Mouse (Mus musculus): Measurements from ENCODE around the gene Ost4. TPM values are rescaled to one million over a fixed set of nuclear protein-coding genes. Genes with fewer than 3 reads are reported as not detected.
A peak's percentile ranks its signal among the peaks of the same experiment; 100 is the strongest.
"Not testable (repeated sequence)": the region's sequence is repeated elsewhere in the genome, so short reads cannot be mapped to it uniquely, and the experiment has no call there.

Gene Ost4
- polyA plus RNA-seq, 1 experiment from 2014 or later, result 244 TPM

- Histone ChIP-seq H3K36me3 (ENCODE audit: control insufficient read depth, insufficient read depth, low read length) (peaks cover 18% of the 10 kb centered on the region), H3K4me2 (ENCODE audit: low read length) (peak overlapping the region; percentile 66), H3K9ac (ENCODE audit: low read depth, low read length) (peak overlapping the region; percentile 71), H3K27ac (ENCODE audit: low read depth, low read length) (peak overlapping the region; percentile 98), H3K9me3 (ENCODE audit: control insufficient read depth, low read length) (no peaks in the 10 kb centered on the region), H3K4me1 (ENCODE audit: control insufficient read depth, insufficient read depth, low read depth, low read length) (peaks cover 16% of the 10 kb centered on the region), H3K4me3 (ENCODE audit: low read length) (peak overlapping the region; percentile 55), H3K27me3 (replicated peaks; ENCODE audit: control insufficient read depth, insufficient read depth, low read length) (no peaks in the 10 kb centered on the region)
- peak; percentile 89 for ATAC-seq
- under 1% methylated on average over 28 of the region's 28 CpGs for WGBS
Measured at GRCm38 (mm10) chr5:30887858-30888336, 19.7 kb downstream of the Ost4 start.

GRCm38 (mm10) chr5:30887331-30887761 is 20.2 kb downstream of the Ost4 start:
- H3K27me3 ChIP-seq (replicated peaks; ENCODE audit: control insufficient read depth, insufficient read depth, low read length), result no peaks in the 10 kb centered on the region
- H3K4me1 ChIP-seq (ENCODE audit: control insufficient read depth, insufficient read depth, low read depth, low read length), result peaks cover 16% of the 10 kb centered on the region
- peaks cover 13% of the 10 kb centered on the region for H3K36me3 ChIP-seq (ENCODE audit: control insufficient read depth, insufficient read depth, low read length)
- H3K9ac ChIP-seq (ENCODE audit: low read depth, low read length), result peak overlapping the region; percentile 71
- WGBS, result under 1% methylated on average over 19 of the region's 19 CpGs
- H3K4me3 ChIP-seq (ENCODE audit: low read length), result peak overlapping the region; percentile 55
- peak overlapping the region; percentile 66 for H3K4me2 ChIP-seq (ENCODE audit: low read length)
- peak; percentile 46 for ATAC-seq
- H3K27ac ChIP-seq (ENCODE audit: low read depth, low read length), result peak overlapping the region; percentile 85
- no peaks in the 10 kb centered on the region for H3K9me3 ChIP-seq (ENCODE audit: control insufficient read depth, low read length)

- Histone ChIP-seq H3K27ac (ENCODE audit: low read depth, low read length) (peak overlapping the region; percentile 85), H3K4me1 (ENCODE audit: control insufficient read depth, insufficient read depth, low read depth, low read length) (peaks cover 16% of the 10 kb centered on the region), H3K9ac (ENCODE audit: low read depth, low read length) (peak overlapping the region; percentile 71), H3K27me3 (replicated peaks; ENCODE audit: control insufficient read depth, insufficient read depth, low read length) (no peaks in the 10 kb centered on the region), H3K9me3 (ENCODE audit: control insufficient read depth, low read length) (no peaks in the 10 kb centered on the region), H3K4me2 (ENCODE audit: low read length) (peak overlapping the region; percentile 66), H3K4me3 (ENCODE audit: low read length) (peak overlapping the region; percentile 55), H3K36me3 (ENCODE audit: control insufficient read depth, insufficient read depth, low read length) (peaks cover 7% of the 10 kb centered on the region; the same call in 1 of the 2 replicates)
- no peak for ATAC-seq
- 26% methylated on average over 5 of the region's 5 CpGs for WGBS
Measured at GRCm38 (mm10) chr5:30886731-30887130, 20.9 kb downstream of the Ost4 start.

GRCm38 (mm10) chr5:30886209-30886608 is 21.4 kb downstream of the Ost4 start:
- peaks cover 16% of the 10 kb centered on the region for H3K4me1 ChIP-seq (ENCODE audit: control insufficient read depth, insufficient read depth, low read depth, low read length)
- 49% methylated on average over 4 of the region's 4 CpGs for WGBS
- no peaks in the 10 kb centered on the region for H3K27me3 ChIP-seq (replicated peaks; ENCODE audit: control insufficient read depth, insufficient read depth, low read length)
- H3K9me3 ChIP-seq (ENCODE audit: control insufficient read depth, low read length), result no peaks in the 10 kb centered on the region
- peaks cover 3% of the 10 kb centered on the region; the same call in 1 of the 2 replicates for H3K36me3 ChIP-seq (ENCODE audit: control insufficient read depth, insufficient read depth, low read length)
- no peak overlapping the region for H3K4me3 ChIP-seq (ENCODE audit: low read length)
- peak overlapping the region; percentile 66 for H3K4me2 ChIP-seq (ENCODE audit: low read length)
- ATAC-seq, result no peak
- H3K9ac ChIP-seq (ENCODE audit: low read depth, low read length), result no peak overlapping the region
- H3K27ac ChIP-seq (ENCODE audit: low read depth, low read length), result no peak overlapping the region

DNA sequence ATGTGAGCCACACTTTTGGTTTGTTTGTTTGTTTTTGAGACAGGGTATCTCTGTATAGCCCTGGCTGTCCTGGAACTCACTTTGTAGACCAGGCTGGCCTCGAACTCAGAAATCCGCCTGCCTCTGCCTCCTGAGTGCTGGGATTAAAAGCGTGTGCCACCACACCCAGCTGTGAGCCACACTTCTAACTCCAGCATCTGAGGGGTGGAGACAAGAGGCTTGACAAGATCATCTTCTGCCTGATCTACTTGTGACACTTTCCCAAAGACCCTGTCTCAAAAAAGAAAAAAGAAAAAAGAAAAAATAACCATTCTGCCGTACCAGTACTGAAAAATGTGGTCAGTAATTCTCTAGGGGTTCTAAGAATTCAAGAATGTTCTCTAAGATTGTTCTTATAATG is 25.7 kb downstream of the Ost4 start:
- WGBS, result 82% methylated on average over 4 of the region's 4 CpGs
- H3K9ac ChIP-seq (ENCODE audit: low read depth, low read length); H3K4me3 ChIP-seq (ENCODE audit: low read length); H3K9me3 ChIP-seq (ENCODE audit: control insufficient read depth, low read length); H3K4me2 ChIP-seq (ENCODE audit: low read length); H3K27ac ChIP-seq (ENCODE audit: low read depth, low read length); H3K4me1 ChIP-seq (ENCODE audit: control insufficient read depth, insufficient read depth, low read depth, low read length); ATAC-seq; H3K36me3 ChIP-seq (ENCODE audit: control insufficient read depth, insufficient read depth, low read length); H3K27me3 ChIP-seq (replicated peaks; ENCODE audit: control insufficient read depth, insufficient read depth, low read length): not testable (repeated sequence)

DNA sequence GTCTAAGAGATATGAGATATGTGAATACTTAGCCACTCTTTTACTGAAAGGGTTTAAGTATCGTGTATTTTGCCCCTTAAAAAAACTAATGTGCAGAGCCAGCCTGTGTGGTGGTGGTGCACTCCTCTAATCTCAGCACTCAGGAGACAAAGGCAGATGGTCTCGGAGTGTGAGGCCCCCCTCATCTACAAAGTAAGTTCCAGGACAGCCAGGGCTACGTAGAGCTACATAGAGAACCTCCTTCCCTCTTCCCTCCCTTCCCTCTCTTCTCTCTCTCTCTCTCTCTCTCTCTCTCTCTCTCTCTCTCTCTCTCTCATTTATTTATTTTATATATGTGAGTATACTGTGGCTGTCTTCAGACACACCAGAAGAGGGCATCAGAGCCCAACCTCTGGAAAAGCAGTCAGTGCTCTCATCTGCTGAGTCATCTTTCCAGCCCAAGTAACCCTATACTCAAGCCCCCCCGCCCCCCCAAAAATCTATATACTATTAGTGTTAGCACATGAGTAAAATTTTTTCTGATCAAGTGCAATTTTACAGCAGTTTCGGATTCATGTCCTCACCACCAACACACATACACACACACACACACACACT is 28.1 kb downstream of the Ost4 start:
- no peak overlapping the region for H3K4me2 ChIP-seq (ENCODE audit: low read length)
- H3K9ac ChIP-seq (ENCODE audit: low read depth, low read length), result no peak overlapping the region
- no peaks in the 10 kb centered on the region for H3K27me3 ChIP-seq (replicated peaks; ENCODE audit: control insufficient read depth, insufficient read depth, low read length)
- 76% methylated on average over 5 of the region's 5 CpGs for WGBS
- H3K4me3 ChIP-seq (ENCODE audit: low read length), result no peak overlapping the region
- H3K36me3 ChIP-seq (ENCODE audit: control insufficient read depth, insufficient read depth, low read length), result peaks cover 30% of the 10 kb centered on the region
- no peak overlapping the region for H3K27ac ChIP-seq (ENCODE audit: low read depth, low read length)
- no peaks in the 10 kb centered on the region for H3K4me1 ChIP-seq (ENCODE audit: control insufficient read depth, insufficient read depth, low read depth, low read length)
- no peak for ATAC-seq
- H3K9me3 ChIP-seq (ENCODE audit: control insufficient read depth, low read length), result no peaks in the 10 kb centered on the region

DNA sequence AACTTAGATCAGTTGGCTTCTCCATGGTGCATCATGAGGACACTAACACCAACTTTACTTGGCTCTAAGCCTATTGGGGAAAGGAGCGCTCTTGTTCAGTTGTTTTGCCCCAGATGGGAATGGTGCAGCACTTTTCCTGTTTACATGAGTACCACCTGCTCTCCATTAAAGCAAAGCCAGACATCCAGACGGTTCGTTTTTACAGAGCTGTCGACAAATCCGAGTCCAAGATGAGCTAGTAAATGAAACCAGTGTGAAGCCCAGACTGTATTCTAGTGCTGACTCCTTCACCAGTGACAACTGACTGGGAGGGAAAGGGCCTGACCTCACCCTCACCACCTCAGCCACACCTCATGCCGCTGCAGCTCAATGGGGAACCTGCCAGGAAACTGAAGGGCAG is 29.0 kb downstream of the Ost4 start:
- WGBS, result 62% methylated on average over 6 of the region's 6 CpGs
- Histone ChIP-seq H3K36me3 (ENCODE audit: control insufficient read depth, insufficient read depth, low read length) (peaks cover 38% of the 10 kb centered on the region), H3K27ac (ENCODE audit: low read depth, low read length) (no peak overlapping the region), H3K4me3 (ENCODE audit: low read length) (no peak overlapping the region), H3K27me3 (replicated peaks; ENCODE audit: control insufficient read depth, insufficient read depth, low read length) (no peaks in the 10 kb centered on the region), H3K4me1 (ENCODE audit: control insufficient read depth, insufficient read depth, low read depth, low read length) (no peaks in the 10 kb centered on the region), H3K4me2 (ENCODE audit: low read length) (no peak overlapping the region), H3K9me3 (ENCODE audit: control insufficient read depth, low read length) (no peaks in the 10 kb centered on the region), H3K9ac (ENCODE audit: low read depth, low read length) (no peak overlapping the region)
- ATAC-seq, result no peak

DNA sequence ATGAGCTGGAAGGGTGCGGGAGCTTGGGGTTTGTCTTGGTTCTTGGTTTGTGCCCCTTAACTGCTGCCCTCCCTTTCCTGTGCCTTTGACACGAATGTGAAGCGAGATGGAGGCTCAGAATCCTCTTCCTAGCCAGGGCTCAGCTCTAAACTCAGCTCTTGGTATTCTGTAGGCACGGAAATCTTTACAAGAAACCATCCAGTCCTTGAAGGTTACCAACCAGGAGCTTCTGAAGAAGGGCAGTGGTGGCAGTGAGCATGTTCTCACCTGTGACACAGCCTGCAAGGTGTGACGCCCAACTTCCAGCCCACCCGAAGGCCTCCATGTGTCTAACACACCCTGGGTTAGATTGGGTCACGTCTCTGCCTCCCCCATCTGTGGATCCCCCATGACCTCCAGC is 33.2 kb downstream of the Ost4 start:
- peaks cover 62% of the 10 kb centered on the region for H3K36me3 ChIP-seq (ENCODE audit: control insufficient read depth, insufficient read depth, low read length)
- no peak overlapping the region for H3K9ac ChIP-seq (ENCODE audit: low read depth, low read length)
- no peaks in the 10 kb centered on the region for H3K27me3 ChIP-seq (replicated peaks; ENCODE audit: control insufficient read depth, insufficient read depth, low read length)
- peaks cover 8% of the 10 kb centered on the region for H3K4me1 ChIP-seq (ENCODE audit: control insufficient read depth, insufficient read depth, low read depth, low read length)
- no peak overlapping the region for H3K4me2 ChIP-seq (ENCODE audit: low read length)
- H3K27ac ChIP-seq (ENCODE audit: low read depth, low read length), result no peak overlapping the region
- ATAC-seq, result no peak
- no peak overlapping the region for H3K4me3 ChIP-seq (ENCODE audit: low read length)
- WGBS, result 92% methylated on average over 7 of the region's 7 CpGs
- H3K9me3 ChIP-seq (ENCODE audit: control insufficient read depth, low read length), result no peaks in the 10 kb centered on the region

DNA sequence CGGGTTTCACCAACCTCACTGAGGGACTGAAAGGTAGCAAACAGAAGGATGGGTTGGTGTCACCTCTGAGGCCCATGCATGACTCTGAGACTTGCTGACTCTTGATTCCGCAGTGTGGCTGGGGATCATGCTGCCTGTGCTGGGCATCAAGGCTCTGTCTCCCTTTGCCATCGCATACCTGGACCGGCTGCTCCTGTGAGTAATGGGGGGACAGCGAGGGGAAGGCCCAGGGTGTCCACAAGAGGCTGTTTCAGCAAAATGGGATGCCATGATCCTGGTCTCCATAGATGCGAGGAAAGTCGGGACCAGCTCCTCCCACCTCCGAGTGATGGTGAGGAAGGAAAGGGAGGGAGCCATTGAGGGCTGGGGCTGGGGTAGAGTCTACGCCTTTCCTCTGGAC is 35.0 kb downstream of the Ost4 start:
- Histone ChIP-seq H3K4me3 (ENCODE audit: low read length) (no peak overlapping the region), H3K36me3 (ENCODE audit: control insufficient read depth, insufficient read depth, low read length) (peaks cover 59% of the 10 kb centered on the region), H3K9me3 (ENCODE audit: control insufficient read depth, low read length) (no peaks in the 10 kb centered on the region), H3K27me3 (replicated peaks; ENCODE audit: control insufficient read depth, insufficient read depth, low read length) (no peaks in the 10 kb centered on the region), H3K4me2 (ENCODE audit: low read length) (no peak overlapping the region), H3K4me1 (ENCODE audit: control insufficient read depth, insufficient read depth, low read depth, low read length) (peaks cover 12% of the 10 kb centered on the region), H3K27ac (ENCODE audit: low read depth, low read length) (no peak overlapping the region), H3K9ac (ENCODE audit: low read depth, low read length) (no peak overlapping the region)
- WGBS, result over 99% methylated on average over 9 of the region's 9 CpGs
- ATAC-seq, result no peak

All from hindbrain, embryonic 16.5 days (tissue).